Mouse (Mus musculus) mature B cell (primary cell): ENCODE measurements around the gene Emc4.

Experiments used
- in situ Hi-C: fragments of 300-500 bp; cut with MboI; formaldehyde crosslinking; loops from 2 replicates; pipeline ENCODE4 v1.14.3; 2019

The Emc4 gene

DNA sequence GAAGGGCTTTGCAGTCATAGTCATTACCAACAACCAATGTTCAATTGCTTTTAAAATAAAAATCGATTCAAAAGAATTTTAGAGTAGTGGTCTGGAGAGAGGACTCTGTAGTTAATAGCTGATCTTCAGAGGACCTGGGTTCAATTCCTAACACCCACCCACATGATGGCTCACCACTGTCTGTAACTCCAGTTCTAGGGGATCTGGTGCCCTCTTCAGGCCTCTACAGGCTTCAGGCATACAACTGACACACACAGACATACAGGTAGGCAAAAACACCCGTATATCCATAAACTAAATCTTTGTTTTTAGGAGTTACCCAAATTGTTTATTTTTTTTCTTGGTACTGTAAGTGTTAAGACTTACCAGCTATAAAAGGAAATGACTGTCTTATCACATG lies 28.1 kb downstream of the Emc4 start:
- in situ Hi-C loops: no loop called here

DNA sequence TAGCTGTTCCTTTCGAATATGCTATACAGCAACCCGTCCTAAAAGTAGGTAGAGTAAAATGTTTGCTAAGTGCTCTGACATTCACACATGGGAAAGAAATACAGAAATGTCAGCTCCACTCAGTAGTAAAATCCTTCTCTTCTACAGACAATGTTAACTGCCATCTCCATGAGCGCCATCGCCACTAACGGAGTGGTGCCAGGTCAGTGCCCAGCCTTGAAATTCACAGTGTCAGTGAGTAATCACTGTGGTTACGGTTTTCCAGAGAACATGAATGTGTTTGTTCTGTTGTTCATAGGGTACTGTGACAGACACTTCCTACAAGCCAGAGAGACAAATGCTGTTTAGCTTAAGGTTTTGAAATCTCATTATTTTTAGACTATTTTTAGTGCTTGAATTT lies 30.6 kb downstream of the Emc4 start:
- in situ Hi-C loops: no loop called here

DNA sequence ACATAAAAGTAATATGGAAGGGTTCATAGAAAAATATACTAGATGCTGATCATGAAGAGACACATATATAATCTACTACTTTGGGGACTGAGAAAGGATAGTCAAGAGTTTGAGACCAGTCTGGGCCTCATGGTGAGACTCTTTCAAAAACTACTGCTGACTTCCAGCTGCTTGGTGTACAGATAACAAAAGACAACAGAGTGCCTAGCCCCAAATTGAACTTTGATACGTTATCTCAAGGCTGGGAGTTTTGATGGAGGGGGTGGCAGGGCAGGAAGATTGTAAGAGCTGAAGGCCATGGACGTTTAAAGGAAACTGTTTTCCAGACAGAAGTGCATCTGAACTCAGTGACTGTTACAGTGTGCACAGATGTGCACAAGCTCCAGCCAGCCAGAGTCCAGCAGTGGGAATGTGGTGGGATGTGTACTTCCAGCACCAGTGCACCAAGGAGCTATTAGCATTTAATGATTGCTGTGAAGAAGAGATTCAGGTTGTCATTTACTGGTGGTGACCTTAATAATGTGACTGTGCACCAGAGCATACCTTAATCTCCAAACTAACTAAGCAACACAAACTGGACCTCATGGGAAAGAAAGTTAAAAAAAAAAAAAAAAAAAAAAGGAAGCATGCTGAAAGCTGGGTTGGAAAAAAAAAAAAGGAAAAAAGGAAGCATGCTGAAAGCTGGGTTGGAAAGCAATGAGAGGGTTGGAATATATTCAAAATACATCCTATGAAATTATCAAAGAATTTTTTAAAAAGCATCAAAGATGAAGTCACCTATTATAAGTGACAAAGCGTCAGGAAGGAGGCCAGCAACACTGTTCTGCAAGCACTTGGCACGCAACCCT lies 35.6 kb downstream of the Emc4 start:
- in situ Hi-C loops: no loop called here

DNA sequence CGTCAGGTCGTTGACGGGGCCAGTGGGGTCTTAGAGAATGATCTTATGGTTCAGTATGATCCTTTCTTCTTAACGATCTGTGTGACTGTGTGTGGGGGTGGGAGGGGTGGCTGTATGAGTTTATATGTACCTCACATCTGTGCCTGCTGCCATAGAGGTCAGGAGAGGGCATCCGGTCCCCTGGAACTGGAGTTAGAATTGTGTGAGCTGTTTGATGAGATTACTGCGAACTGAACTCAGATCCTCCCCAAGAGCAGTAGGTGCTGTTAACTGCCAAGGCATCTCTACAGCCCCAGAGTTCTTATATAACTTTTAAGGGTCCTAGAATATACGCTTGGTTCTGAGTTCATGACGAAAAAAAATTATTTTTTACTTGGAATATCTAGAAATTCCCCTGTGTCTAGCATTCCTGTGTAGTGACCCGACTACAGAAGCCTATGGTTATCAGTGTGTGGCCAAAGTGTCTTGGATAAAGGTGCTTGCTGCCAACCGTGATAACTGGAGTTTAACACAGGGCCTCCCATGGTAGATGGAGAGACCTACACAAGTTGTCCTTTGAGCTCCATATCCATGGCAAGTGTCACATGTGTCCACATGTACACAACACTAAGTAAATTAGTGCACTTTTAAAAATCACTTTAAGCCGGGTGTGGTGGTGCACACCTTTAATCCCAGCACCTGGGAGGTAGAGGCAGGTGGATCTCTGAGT lies 39.6 kb downstream of the Emc4 start:
- in situ Hi-C loops: no loop called here

DNA sequence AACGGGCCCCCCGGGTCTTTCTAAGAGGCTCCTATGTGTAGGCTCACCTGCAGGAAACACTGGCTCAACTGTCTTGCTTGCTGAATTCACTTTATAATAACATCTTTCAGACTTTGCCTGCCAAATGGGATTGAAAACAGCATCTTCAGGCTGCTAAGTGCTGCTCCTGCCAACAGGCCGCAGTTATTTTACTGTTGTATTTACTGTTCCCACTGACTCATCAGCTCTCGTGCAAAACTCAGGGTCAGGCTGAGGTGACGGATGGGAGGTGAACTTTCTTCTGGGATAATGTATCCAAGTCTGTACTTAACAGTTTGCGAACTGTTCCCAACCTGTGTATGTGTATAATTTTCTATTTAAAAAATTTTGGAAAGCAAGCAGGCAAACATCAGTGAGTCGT lies 48.9 kb downstream of the Emc4 start:
- in situ Hi-C loops: no loop called here

DNA sequence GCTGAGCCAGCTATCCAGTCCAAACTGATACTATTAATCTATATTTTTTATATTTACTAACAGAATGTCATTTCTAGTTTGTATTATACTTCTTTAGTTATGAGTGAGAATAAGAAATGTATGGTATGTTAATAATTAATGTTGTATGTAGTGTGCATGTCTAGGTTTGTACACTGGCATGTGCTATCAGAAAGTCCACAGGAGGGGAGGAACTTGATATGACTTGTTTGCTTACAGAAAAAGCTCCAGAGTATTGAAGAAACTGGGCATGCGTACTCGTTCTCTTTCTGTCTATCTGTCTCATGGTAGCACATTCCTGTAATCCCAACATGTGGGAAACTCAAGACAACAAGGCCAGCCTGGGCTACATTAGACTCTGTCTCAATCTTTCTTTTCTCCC lies 49.6 kb downstream of the Emc4 start:
- in situ Hi-C loops: no loop called here

DNA sequence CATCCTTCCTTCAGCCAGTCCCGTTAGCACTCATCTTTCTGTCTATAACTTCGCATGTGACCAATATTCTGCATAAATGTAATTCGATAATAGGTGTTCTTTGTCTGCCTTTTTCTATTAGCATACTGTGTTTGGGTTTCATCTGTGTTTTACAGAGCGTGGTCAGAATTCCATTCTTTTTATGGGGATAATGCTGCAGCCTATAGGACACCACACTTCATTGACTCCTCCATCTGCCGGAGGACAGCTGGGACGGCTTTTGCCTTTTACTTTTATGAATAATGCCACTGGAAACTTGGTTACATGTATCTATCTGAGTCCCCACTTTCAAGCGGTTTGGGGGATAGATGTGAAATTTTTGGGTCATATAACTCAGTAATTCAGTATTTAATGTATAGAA lies 52.2 kb downstream of the Emc4 start:
- in situ Hi-C loops: no loop called here
